Mouse (Mus musculus) stomach, embryonic 16.5 days (tissue): ENCODE results near the gene Kcnj10. TPM values are rescaled to one million over a fixed set of nuclear protein-coding genes. Genes with fewer than 3 reads are reported as not detected.

ENCODE experiments used
- ATAC-seq: fragments of 200-750 bp; cut with Nextera tagmentation; 2 replicates; pipeline ENCODE4 v1.8.0; 2017; ENCODE audit warnings: moderate number of reproducible peaks, moderate TSS enrichment; ENCODE audit not compliant: insufficient read depth, low FRiP score
- H3K27ac ChIP-seq: fragments of 300-500 bp; sonication (generic); 2 replicates; pipeline ENCODE4 v1.5.1; 2014; ENCODE audit warnings: low read length
- H3K27me3 ChIP-seq: fragments of 300-500 bp; sonication (generic); 2 replicates; pipeline ENCODE4 v1.6.1; 2014; ENCODE audit warnings: low read length, control low read depth, mixed read lengths; ENCODE audit not compliant: control insufficient read depth, insufficient read depth
- H3K36me3 ChIP-seq: fragments of 300-500 bp; sonication (generic); 2 replicates; pipeline ENCODE4 v1.6.1; 2014; ENCODE audit warnings: low read length; ENCODE audit not compliant: control insufficient read depth, insufficient read depth
- H3K4me1 ChIP-seq: fragments of 300-500 bp; sonication (generic); 2 replicates; pipeline ENCODE4 v1.6.1; 2014; ENCODE audit warnings: low read length, control low read depth, mixed read lengths; ENCODE audit not compliant: control insufficient read depth, insufficient read depth
- H3K4me2 ChIP-seq: fragments of 300-500 bp; sonication (generic); 2 replicates; pipeline ENCODE4 v1.6.1; 2014; ENCODE audit warnings: low read depth, low read length, mixed read lengths
- H3K4me3 ChIP-seq: fragments of 300-500 bp; sonication (generic); replicated peaks from 2 replicates; pipeline ENCODE4 v1.5.1; 2014; ENCODE audit warnings: mild to moderate bottlenecking, low read length
- H3K9ac ChIP-seq: fragments of 300-500 bp; sonication (generic); 2 replicates; pipeline ENCODE4 v1.6.1; 2014; ENCODE audit warnings: low read length
- H3K9me3 ChIP-seq: fragments of 300-500 bp; sonication (generic); replicated peaks from 2 replicates; pipeline ENCODE4 v1.6.1; 2016; ENCODE audit warnings: low read length, control low read depth; ENCODE audit not compliant: control insufficient read depth
- WGBS: fragments of 180-500 bp; shearing (Covaris S2); extraction: QIAGEN DNeasy Blood & Tissue Kit; methylation state at CpG from one replicate; pipeline ENCODE4 v1.1.7; 2014; 5-methylcytosine and 5-hydroxymethylcytosine counted together
- polyA plus RNA-seq: library from polyadenylated mRNA; unstranded; fragments of >200 nt; fragmentation: Nextera tagmentation; extraction: Ambion mirVana; gene quantifications from 2 replicates; pipeline ENCODE4 v1.2.1, GENCODE M21; 2015

The Kcnj10 gene
- polyA plus RNA-seq, 1 experiment from 2014 or later = 0.19 TPM

GRCm38 (mm10) chr1:172309699-172310398, 31.2 kb upstream of the Kcnj10 start:
- Histone ChIP-seq H3K9ac (peak overlapping the region; percentile 76), H3K27me3 (no peaks in the 10 kb centered on the region), H3K4me1 (peaks cover 25% of the 10 kb centered on the region), H3K4me3 (peak overlapping the region; percentile 41), H3K4me2 (peak overlapping the region; percentile 81), H3K27ac (peak overlapping the region; percentile 98), H3K9me3 (no peaks in the 10 kb centered on the region), H3K36me3 (no peaks in the 10 kb centered on the region)
- WGBS = 2% methylated on average over 14 of the region's 14 CpGs
- ATAC-seq = peak; percentile 61

GRCm38 (mm10) chr1:172311248-172311906, 29.6 kb upstream of the Kcnj10 start:
- WGBS = 3% methylated on average over 23 of the region's 23 CpGs
- Histone ChIP-seq H3K4me3 (peak overlapping the region; percentile 71), H3K27ac (peak overlapping the region; percentile 98), H3K9ac (peak overlapping the region; percentile 81), H3K9me3 (no peaks in the 10 kb centered on the region), H3K4me2 (peak overlapping the region; percentile 94), H3K4me1 (peaks cover 25% of the 10 kb centered on the region), H3K27me3 (no peaks in the 10 kb centered on the region), H3K36me3 (no peaks in the 10 kb centered on the region)
- ATAC-seq = peak; percentile 63

DNA sequence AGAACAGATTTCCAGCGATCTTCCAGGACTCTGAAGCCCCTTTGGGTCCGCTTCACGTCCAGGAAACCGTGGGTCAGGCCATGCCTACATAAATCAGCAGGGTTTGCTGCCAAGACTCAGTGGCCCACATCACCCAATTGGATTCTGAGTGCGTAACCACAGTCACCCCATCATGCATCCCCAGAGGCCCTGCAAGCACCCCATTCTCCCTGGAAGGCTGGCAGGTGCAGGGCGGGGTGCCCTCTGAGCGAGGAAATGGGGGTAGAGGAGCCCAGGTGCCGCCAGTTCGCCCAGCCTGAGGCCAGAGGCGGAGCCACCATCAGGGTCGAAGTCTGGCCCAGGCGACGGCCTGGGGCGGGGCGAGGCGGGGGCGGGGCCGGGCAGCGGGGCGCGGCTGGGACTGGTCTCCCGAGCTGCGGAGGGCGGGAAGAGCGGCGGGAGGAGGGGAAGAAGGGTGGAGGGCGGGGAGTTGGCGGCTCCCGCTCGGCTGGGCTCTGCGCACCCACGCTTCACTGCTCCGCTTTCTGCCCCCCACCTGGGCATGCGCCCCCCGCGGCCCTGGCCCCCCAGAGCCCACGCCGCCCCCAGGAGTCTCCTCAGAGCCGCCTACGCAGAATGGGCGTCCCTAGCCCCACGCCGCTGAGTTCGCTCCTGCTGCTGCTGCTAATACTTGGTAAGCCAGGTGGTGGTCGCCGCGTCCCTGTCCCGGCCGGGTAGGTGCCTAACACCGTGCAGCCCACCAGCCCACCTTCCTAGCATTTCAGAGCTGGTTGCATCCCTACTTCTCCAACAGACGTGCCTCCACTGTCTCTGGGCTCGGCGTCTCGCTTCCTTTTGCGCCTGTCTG, 28.9 kb upstream of the Kcnj10 start:
- ATAC-seq = peak; percentile 83
- no peaks in the 10 kb centered on the region for H3K27me3 ChIP-seq
- H3K4me1 ChIP-seq = peaks cover 26% of the 10 kb centered on the region
- no peaks in the 10 kb centered on the region for H3K36me3 ChIP-seq
- H3K9me3 ChIP-seq = no peaks in the 10 kb centered on the region
- peak overlapping the region; percentile 94 for H3K4me2 ChIP-seq
- WGBS = under 1% methylated on average over 49 of the region's 55 CpGs
- H3K27ac ChIP-seq = peak overlapping the region; percentile 98
- H3K9ac ChIP-seq = peak overlapping the region; percentile 81
- H3K4me3 ChIP-seq = peak overlapping the region; percentile 71

DNA sequence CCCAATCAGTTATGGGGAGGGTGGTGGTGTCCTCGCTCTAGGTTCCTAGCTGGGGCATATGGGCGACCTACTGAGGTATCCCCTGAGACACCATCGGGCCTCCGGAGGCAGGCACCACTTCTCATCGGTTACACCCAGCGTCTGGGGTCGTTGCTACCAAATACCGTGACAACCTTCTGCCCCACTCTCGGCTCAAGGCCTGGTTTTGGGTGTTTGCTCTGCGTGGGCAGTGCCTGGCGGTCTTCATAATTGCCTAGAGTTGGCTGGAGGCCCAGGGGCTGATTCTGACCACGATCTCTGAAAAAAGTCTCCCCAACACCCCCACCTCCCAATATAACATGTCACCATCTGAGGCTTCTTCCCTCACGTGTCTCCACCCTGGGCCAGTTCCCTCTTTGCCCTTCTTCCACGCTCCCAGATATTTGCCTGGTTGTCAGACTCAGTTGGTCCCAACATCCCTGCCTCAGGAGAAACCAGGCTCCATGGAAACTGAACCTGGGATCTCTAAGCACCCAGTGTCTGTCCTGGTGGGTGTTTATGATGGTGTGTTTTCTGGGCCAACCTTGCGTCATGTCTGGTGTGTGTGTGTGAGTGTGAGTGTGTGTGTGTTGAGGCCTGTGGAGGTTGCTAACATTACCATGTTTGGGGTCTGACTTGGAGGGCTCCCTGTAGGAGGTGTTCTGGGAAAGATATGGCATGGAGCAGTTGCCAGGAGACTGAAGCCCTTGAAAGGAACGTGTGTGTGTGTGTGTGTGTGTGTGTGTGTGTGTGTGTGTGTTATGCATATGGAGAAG, 28.0 kb upstream of the Kcnj10 start:
- 14% methylated on average over 16 of the region's 16 CpGs for WGBS
- Histone ChIP-seq H3K36me3 (no peaks in the 10 kb centered on the region), H3K4me2 (peak overlapping the region; percentile 94), H3K4me1 (peaks cover 29% of the 10 kb centered on the region), H3K9me3 (no peaks in the 10 kb centered on the region), H3K9ac (peak overlapping the region; percentile 81), H3K27me3 (no peaks in the 10 kb centered on the region), H3K4me3 (peak overlapping the region; percentile 71), H3K27ac (no peak overlapping the region)
- no peak for ATAC-seq

- Histone ChIP-seq H3K4me2 (peak overlapping the region; percentile 94; the same call in 1 of the 2 replicates), H3K4me1 (peaks cover 29% of the 10 kb centered on the region), H3K27ac (no peak overlapping the region), H3K9me3 (no peaks in the 10 kb centered on the region), H3K9ac (no peak overlapping the region; the same call in 1 of the 2 replicates), H3K27me3 (no peaks in the 10 kb centered on the region), H3K36me3 (no peaks in the 10 kb centered on the region), H3K4me3 (no peak overlapping the region)
- WGBS = 79% methylated on average over 10 of the region's 10 CpGs
- ATAC-seq = no peak
Measured at GRCm38 (mm10) chr1:172313613-172314411, 27.2 kb upstream of the Kcnj10 start.

- 91% methylated on average over 3 of the region's 3 CpGs for whole genome bisulfite sequencing
- Histone ChIP-seq H3K9ac (no peak overlapping the region), H3K9me3 (no peaks in the 10 kb centered on the region), H3K36me3 (0 out of 2 replicates have a peak, but pooled peaks cover 2% of the 10 kb centered on the region), H3K27ac (no peak overlapping the region), H3K4me2 (no peak overlapping the region), H3K4me1 (peaks cover 23% of the 10 kb centered on the region), H3K4me3 (no peak overlapping the region), H3K27me3 (no peaks in the 10 kb centered on the region)
- no peak for ATAC-seq
Measured at GRCm38 (mm10) chr1:172314911-172315310, 26.1 kb upstream of the Kcnj10 start.

- 62% methylated on average over 18 of the region's 18 CpGs for WGBS
- no peak for ATAC-seq
- no peaks in the 10 kb centered on the region for H3K9me3 ChIP-seq
- no peak overlapping the region for H3K4me3 ChIP-seq
- H3K9ac ChIP-seq = no peak overlapping the region
- H3K27me3 ChIP-seq = no peaks in the 10 kb centered on the region
- H3K4me2 ChIP-seq = no peak overlapping the region
- H3K4me1 ChIP-seq = peaks cover 21% of the 10 kb centered on the region
- H3K36me3 ChIP-seq = 0 out of 2 replicates have a peak, but pooled peaks cover 2% of the 10 kb centered on the region
- no peak overlapping the region for H3K27ac ChIP-seq
Measured at GRCm38 (mm10) chr1:172317431-172317830, 23.6 kb upstream of the Kcnj10 start.

DNA sequence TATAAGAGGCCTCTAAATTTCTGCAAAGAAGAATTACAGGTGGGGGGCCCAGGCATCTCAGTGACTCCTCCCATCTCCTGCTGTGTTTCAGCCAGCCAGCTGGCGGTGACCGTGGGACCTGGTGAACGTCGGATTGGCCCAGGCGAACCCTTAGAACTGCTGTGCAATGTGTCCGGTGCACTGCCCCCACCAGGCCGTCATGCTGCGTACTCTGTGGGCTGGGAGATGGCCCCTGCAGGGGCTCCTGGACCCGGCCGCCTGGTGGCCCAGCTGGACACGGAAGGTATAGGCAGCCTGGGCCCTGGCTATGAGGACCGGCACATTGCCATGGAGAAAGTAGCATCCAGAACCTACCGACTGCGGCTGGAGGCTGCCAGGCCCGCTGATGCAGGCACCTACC, 23.1 kb upstream of the Kcnj10 start:
- no peak overlapping the region for H3K9ac ChIP-seq
- H3K27ac ChIP-seq = no peak overlapping the region
- no peak for ATAC-seq
- H3K27me3 ChIP-seq = no peaks in the 10 kb centered on the region
- no peaks in the 10 kb centered on the region for H3K9me3 ChIP-seq
- 0 out of 2 replicates have a peak, but pooled peaks cover 2% of the 10 kb centered on the region for H3K36me3 ChIP-seq
- 74% methylated on average over 15 of the region's 15 CpGs for WGBS
- H3K4me1 ChIP-seq = peaks cover 17% of the 10 kb centered on the region
- no peak overlapping the region for H3K4me2 ChIP-seq
- no peak overlapping the region for H3K4me3 ChIP-seq
